Mouse (Mus musculus): ENCODE measurements around the gene Rprd1b. TPM values are rescaled to one million over a fixed set of nuclear protein-coding genes. Genes with fewer than 3 reads are reported as not detected.

Rprd1b gene
- polyA plus RNA-seq, 1 experiment from 2014 or later: 34.1 TPM

- no peaks in the 10 kb centered on the region for H3K27me3 ChIP-seq (ENCODE audit: control insufficient read depth, insufficient read depth, low read depth, low read length)
- 74% methylated on average over 5 of the region's 5 CpGs for WGBS
- H3K36me3 ChIP-seq (ENCODE audit: control insufficient read depth, insufficient read depth, low read length): 0 out of 2 replicates have a peak, but pooled peaks cover under 1% of the 10 kb centered on the region
- H3K9me3 ChIP-seq (replicated peaks; ENCODE audit: control insufficient read depth, low read length, poor library complexity, severe bottlenecking): no peaks in the 10 kb centered on the region
- H3K9ac ChIP-seq (ENCODE audit: low read depth, low read length): no peak overlapping the region
- no peak overlapping the region for H3K4me3 ChIP-seq (ENCODE audit: low read depth, low read length)
- no peak for ATAC-seq
- no peak overlapping the region for H3K27ac ChIP-seq (ENCODE audit: low read length)
- H3K4me1 ChIP-seq (ENCODE audit: control insufficient read depth, insufficient read depth, low read length): no peaks in the 10 kb centered on the region
- H3K4me2 ChIP-seq (ENCODE audit: low read length): no peak overlapping the region
These were observed 36.8 kb downstream of the Rprd1b start for GRCm38 (mm10) chr2:158065064-158065463.

- Histone ChIP-seq H3K36me3 (ENCODE audit: control insufficient read depth, insufficient read depth, low read length) (0 out of 2 replicates have a peak, but pooled peaks cover 2% of the 10 kb centered on the region), H3K9me3 (replicated peaks; ENCODE audit: control insufficient read depth, low read length, poor library complexity, severe bottlenecking) (no peaks in the 10 kb centered on the region), H3K4me1 (ENCODE audit: control insufficient read depth, insufficient read depth, low read length) (no peaks in the 10 kb centered on the region), H3K27me3 (ENCODE audit: control insufficient read depth, insufficient read depth, low read depth, low read length) (no peaks in the 10 kb centered on the region), H3K4me2 (ENCODE audit: low read length) (no peak overlapping the region), H3K27ac (ENCODE audit: low read length) (no peak overlapping the region), H3K4me3 (ENCODE audit: low read depth, low read length) (no peak overlapping the region), H3K9ac (ENCODE audit: low read depth, low read length) (no peak overlapping the region)
- ATAC-seq: no peak
These were observed 38.2 kb downstream of the Rprd1b start for GRCm38 (mm10) chr2:158066456-158066855.

- H3K36me3 ChIP-seq (ENCODE audit: control insufficient read depth, insufficient read depth, low read length): 0 out of 2 replicates have a peak, but pooled peaks cover 2% of the 10 kb centered on the region
- WGBS: 94% methylated on average over 5 of the region's 5 CpGs
- H3K9ac ChIP-seq (ENCODE audit: low read depth, low read length): no peak overlapping the region
- no peaks in the 10 kb centered on the region for H3K27me3 ChIP-seq (ENCODE audit: control insufficient read depth, insufficient read depth, low read depth, low read length)
- H3K4me1 ChIP-seq (ENCODE audit: control insufficient read depth, insufficient read depth, low read length): no peaks in the 10 kb centered on the region
- no peaks in the 10 kb centered on the region for H3K9me3 ChIP-seq (replicated peaks; ENCODE audit: control insufficient read depth, low read length, poor library complexity, severe bottlenecking)
- ATAC-seq: no peak
- no peak overlapping the region for H3K27ac ChIP-seq (ENCODE audit: low read length)
- no peak overlapping the region for H3K4me3 ChIP-seq (ENCODE audit: low read depth, low read length)
- H3K4me2 ChIP-seq (ENCODE audit: low read length): no peak overlapping the region
These were observed 39.0 kb downstream of the Rprd1b start for GRCm38 (mm10) chr2:158067260-158067824.

- Histone ChIP-seq H3K9ac (ENCODE audit: low read depth, low read length) (no peak overlapping the region), H3K27me3 (ENCODE audit: control insufficient read depth, insufficient read depth, low read depth, low read length) (no peaks in the 10 kb centered on the region), H3K4me1 (ENCODE audit: control insufficient read depth, insufficient read depth, low read length) (no peaks in the 10 kb centered on the region), H3K4me3 (ENCODE audit: low read depth, low read length) (no peak overlapping the region), H3K36me3 (ENCODE audit: control insufficient read depth, insufficient read depth, low read length) (0 out of 2 replicates have a peak, but pooled peaks cover 2% of the 10 kb centered on the region), H3K27ac (ENCODE audit: low read length) (no peak overlapping the region), H3K9me3 (replicated peaks; ENCODE audit: control insufficient read depth, low read length, poor library complexity, severe bottlenecking) (no peaks in the 10 kb centered on the region), H3K4me2 (ENCODE audit: low read length) (no peak overlapping the region)
- ATAC-seq: no peak
These were observed 40.2 kb downstream of the Rprd1b start for GRCm38 (mm10) chr2:158068444-158068971.

GRCm38 (mm10) chr2:158070885-158071632 is 42.8 kb downstream of the Rprd1b start:
- no peaks in the 10 kb centered on the region for H3K4me1 ChIP-seq (ENCODE audit: control insufficient read depth, insufficient read depth, low read length)
- no peak overlapping the region for H3K27ac ChIP-seq (ENCODE audit: low read length)
- no peak overlapping the region for H3K9ac ChIP-seq (ENCODE audit: low read depth, low read length)
- no peaks in the 10 kb centered on the region for H3K9me3 ChIP-seq (replicated peaks; ENCODE audit: control insufficient read depth, low read length, poor library complexity, severe bottlenecking)
- no peaks in the 10 kb centered on the region for H3K27me3 ChIP-seq (ENCODE audit: control insufficient read depth, insufficient read depth, low read depth, low read length)
- no peak overlapping the region for H3K4me3 ChIP-seq (ENCODE audit: low read depth, low read length)
- WGBS: 89% methylated on average over 3 of the region's 3 CpGs
- no peak overlapping the region for H3K4me2 ChIP-seq (ENCODE audit: low read length)
- peaks cover 15% of the 10 kb centered on the region for H3K36me3 ChIP-seq (ENCODE audit: control insufficient read depth, insufficient read depth, low read length)
- ATAC-seq: no peak

- Histone ChIP-seq H3K9ac (ENCODE audit: low read depth, low read length) (no peak overlapping the region), H3K27ac (ENCODE audit: low read length) (no peak overlapping the region), H3K4me1 (ENCODE audit: control insufficient read depth, insufficient read depth, low read length) (no peaks in the 10 kb centered on the region), H3K27me3 (ENCODE audit: control insufficient read depth, insufficient read depth, low read depth, low read length) (no peaks in the 10 kb centered on the region), H3K4me3 (ENCODE audit: low read depth, low read length) (no peak overlapping the region), H3K4me2 (ENCODE audit: low read length) (no peak overlapping the region), H3K9me3 (replicated peaks; ENCODE audit: control insufficient read depth, low read length, poor library complexity, severe bottlenecking) (no peaks in the 10 kb centered on the region), H3K36me3 (ENCODE audit: control insufficient read depth, insufficient read depth, low read length) (peaks cover 15% of the 10 kb centered on the region)
- no peak for ATAC-seq
- WGBS: 88% methylated on average over 5 of the region's 5 CpGs
These were observed 43.3 kb downstream of the Rprd1b start for GRCm38 (mm10) chr2:158071633-158071995.

- Histone ChIP-seq H3K4me2 (ENCODE audit: low read length) (no peak overlapping the region), H3K27me3 (ENCODE audit: control insufficient read depth, insufficient read depth, low read depth, low read length) (no peaks in the 10 kb centered on the region), H3K4me3 (ENCODE audit: low read depth, low read length) (no peak overlapping the region), H3K4me1 (ENCODE audit: control insufficient read depth, insufficient read depth, low read length) (no peaks in the 10 kb centered on the region), H3K9ac (ENCODE audit: low read depth, low read length) (no peak overlapping the region), H3K9me3 (replicated peaks; ENCODE audit: control insufficient read depth, low read length, poor library complexity, severe bottlenecking) (no peaks in the 10 kb centered on the region), H3K27ac (ENCODE audit: low read length) (no peak overlapping the region), H3K36me3 (ENCODE audit: control insufficient read depth, insufficient read depth, low read length) (peaks cover 18% of the 10 kb centered on the region)
- no peak for ATAC-seq
- WGBS: 84% methylated on average over 5 of the region's 5 CpGs
These were observed 46.5 kb downstream of the Rprd1b start for GRCm38 (mm10) chr2:158074835-158075234.

GRCm38 (mm10) chr2:158076690-158077089 is 48.4 kb downstream of the Rprd1b start:
- Histone ChIP-seq H3K4me2 (ENCODE audit: low read length) (no peak overlapping the region), H3K9me3 (replicated peaks; ENCODE audit: control insufficient read depth, low read length, poor library complexity, severe bottlenecking) (no peaks in the 10 kb centered on the region), H3K27me3 (ENCODE audit: control insufficient read depth, insufficient read depth, low read depth, low read length) (no peaks in the 10 kb centered on the region), H3K9ac (ENCODE audit: low read depth, low read length) (no peak overlapping the region), H3K4me1 (ENCODE audit: control insufficient read depth, insufficient read depth, low read length) (no peaks in the 10 kb centered on the region), H3K4me3 (ENCODE audit: low read depth, low read length) (no peak overlapping the region), H3K36me3 (ENCODE audit: control insufficient read depth, insufficient read depth, low read length) (peaks cover 16% of the 10 kb centered on the region), H3K27ac (ENCODE audit: low read length) (no peak overlapping the region)
- 81% methylated on average over 6 of the region's 6 CpGs for WGBS
- no peak for ATAC-seq

- Histone ChIP-seq H3K4me2 (ENCODE audit: low read length) (no peak overlapping the region), H3K36me3 (ENCODE audit: control insufficient read depth, insufficient read depth, low read length) (peaks cover 16% of the 10 kb centered on the region), H3K9me3 (replicated peaks; ENCODE audit: control insufficient read depth, low read length, poor library complexity, severe bottlenecking) (no peaks in the 10 kb centered on the region), H3K4me1 (ENCODE audit: control insufficient read depth, insufficient read depth, low read length) (no peaks in the 10 kb centered on the region), H3K4me3 (ENCODE audit: low read depth, low read length) (no peak overlapping the region), H3K27ac (ENCODE audit: low read length) (0 out of 2 replicates have a peak overlapping the region, but pooled peaks have one; percentile 41), H3K27me3 (ENCODE audit: control insufficient read depth, insufficient read depth, low read depth, low read length) (no peaks in the 10 kb centered on the region), H3K9ac (ENCODE audit: low read depth, low read length) (no peak overlapping the region)
- WGBS: 69% methylated on average over 2 of the region's 2 CpGs
- no peak for ATAC-seq
These were observed 49.7 kb downstream of the Rprd1b start for GRCm38 (mm10) chr2:158077981-158078380.
